Mouse (Mus musculus) heart, postnatal 0 days (tissue): Measurements from ENCODE around the gene Dlk1. TPM values are rescaled to one million over a fixed set of nuclear protein-coding genes. Genes with fewer than 3 reads are reported as not detected.

Source experiments
- ATAC-seq: fragments of 200-750 bp; cut with Nextera tagmentation; 2 replicates; pipeline ENCODE4 v1.8.0; 2017; ENCODE audit warnings: low read depth, moderate number of reproducible peaks, moderate library complexity; ENCODE audit not compliant: insufficient read depth
- DNase-seq: peaks from one replicate; pipeline ENCODE4 v3.0.0-alpha.2; 2016; ENCODE audit warnings: low spot score
- H3K27ac ChIP-seq: fragments of 300-500 bp; sonication (generic); 2 replicates; pipeline ENCODE4 v1.5.1; 2014; ENCODE audit warnings: low read depth, mild to moderate bottlenecking
- H3K27me3 ChIP-seq: fragments of 300-500 bp; sonication (generic); 2 replicates; pipeline ENCODE4 v1.6.1; 2014; ENCODE audit warnings: low read length, mixed read lengths; ENCODE audit not compliant: control insufficient read depth, insufficient read depth
- H3K36me3 ChIP-seq: fragments of 300-500 bp; sonication (generic); replicated peaks from 2 replicates; pipeline ENCODE4 v1.6.1; 2014; ENCODE audit warnings: low read length, mixed read lengths; ENCODE audit not compliant: control insufficient read depth, insufficient read depth
- H3K4me1 ChIP-seq: fragments of 300-500 bp; sonication (generic); 2 replicates; pipeline ENCODE4 v1.6.1; 2014; ENCODE audit warnings: antibody characterized with exemption; ENCODE audit not compliant: control insufficient read depth, insufficient read depth
- H3K4me2 ChIP-seq: fragments of 300-500 bp; sonication (generic); 2 replicates; pipeline ENCODE4 v1.6.1; 2014; ENCODE audit warnings: low read depth, mild to moderate bottlenecking, low read length, moderate library complexity
- H3K4me3 ChIP-seq: fragments of 300-500 bp; sonication (generic); 2 replicates; pipeline ENCODE4 v1.5.1; 2014; ENCODE audit warnings: low read depth, low read length
- H3K9ac ChIP-seq: fragments of 300-500 bp; sonication (generic); replicated peaks from 2 replicates; pipeline ENCODE4 v1.6.1; 2014; ENCODE audit warnings: low read depth, low read length, mixed read lengths
- H3K9me3 ChIP-seq: fragments of 300-500 bp; sonication (generic); replicated peaks from 2 replicates; pipeline ENCODE4 v1.6.1; 2016; ENCODE audit warnings: low read length; ENCODE audit not compliant: control insufficient read depth
- CTCF ChIP-seq: IDR thresholded peaks from 2 replicates; pipeline ENCODE4 v1.5.1; 2016; ENCODE audit warnings: antibody characterized with exemption, control low read depth, low read depth
- EP300 ChIP-seq: IDR thresholded peaks from 2 replicates; pipeline ENCODE4 v1.6.1; 2016; ENCODE audit warnings: antibody characterized with exemption, low read depth
- WGBS: fragments of 180-500 bp; shearing (Covaris S2); extraction: QIAGEN DNeasy Blood & Tissue Kit; methylation state at CpG from one replicate; pipeline ENCODE4 v1.1.7; 2014; 5-methylcytosine and 5-hydroxymethylcytosine counted together
- polyA plus RNA-seq: library from polyadenylated mRNA; unstranded; fragments of >200 nt; fragmentation: Nextera tagmentation; extraction: Ambion mirVana; gene quantifications from 2 replicates; pipeline ENCODE4 v1.2.1, GENCODE M21; 2015
- total RNA-seq: library from RNA; depleted of rRNA; stranded (reverse); fragments of >200 nt; gene quantifications from 2 replicates; pipeline ENCODE4 v1.2.3, GENCODE M21; 2014; ENCODE audit warnings: low replicate concordance

The Dlk1 gene
- total and polyA plus RNA-seq, 2 experiments from 2014 or later, result 45.0 to 55.1 TPM

GRCm38 (mm10) chr12:109438383-109438782 is 14.2 kb upstream of the Dlk1 start:
- 87% methylated on average over 6 of the region's 6 CpGs for WGBS
- TF ChIP-seq CTCF, result no peak
- TF ChIP-seq EP300, result no peak
- no peaks in the 10 kb centered on the region for H3K36me3 ChIP-seq
- no peak overlapping the region; the same call in 1 of the 2 replicates for H3K4me2 ChIP-seq
- ATAC-seq (no peak), DNase-seq (no peak)
- H3K4me3 ChIP-seq, result no peak overlapping the region
- no peaks in the 10 kb centered on the region for H3K27me3 ChIP-seq
- H3K9me3 ChIP-seq, result no peaks in the 10 kb centered on the region
- H3K9ac ChIP-seq, result no peak overlapping the region
- H3K4me1 ChIP-seq, result 0 out of 2 replicates have a peak, but pooled peaks cover 13% of the 10 kb centered on the region
- H3K27ac ChIP-seq, result no peak overlapping the region

DNA sequence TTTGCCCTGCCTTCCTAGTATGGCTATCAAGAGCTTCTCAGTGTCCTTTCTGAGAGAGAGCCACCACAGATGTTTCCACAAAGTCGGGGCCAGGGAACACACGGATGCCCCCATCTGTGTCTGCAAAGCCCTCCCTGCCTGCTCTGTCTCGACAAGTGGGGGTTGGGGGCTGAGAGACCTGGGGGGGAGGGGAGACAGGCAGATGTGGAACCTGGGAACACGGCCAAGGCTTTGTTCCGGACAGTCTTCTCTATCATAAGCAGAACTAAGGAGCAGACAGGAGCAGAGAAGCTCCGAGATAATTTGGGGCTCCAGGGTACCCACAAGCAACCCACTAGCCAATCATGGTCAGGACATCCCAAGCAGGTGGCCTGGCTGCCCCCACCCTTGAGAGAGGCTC is 12.6 kb upstream of the Dlk1 start:
- no peak overlapping the region for H3K27ac ChIP-seq
- H3K9ac ChIP-seq, result no peak overlapping the region
- no peaks in the 10 kb centered on the region for H3K36me3 ChIP-seq
- no peak overlapping the region for H3K4me2 ChIP-seq
- no peak overlapping the region for H3K4me3 ChIP-seq
- H3K4me1 ChIP-seq, result 0 out of 2 replicates have a peak, but pooled peaks cover 13% of the 10 kb centered on the region
- ATAC-seq (no peak), DNase-seq (no peak)
- WGBS, result 18% methylated on average over 6 of the region's 6 CpGs
- H3K9me3 ChIP-seq, result no peaks in the 10 kb centered on the region
- H3K27me3 ChIP-seq, result no peaks in the 10 kb centered on the region
- TF ChIP-seq EP300 (no peak), CTCF (no peak)

DNA sequence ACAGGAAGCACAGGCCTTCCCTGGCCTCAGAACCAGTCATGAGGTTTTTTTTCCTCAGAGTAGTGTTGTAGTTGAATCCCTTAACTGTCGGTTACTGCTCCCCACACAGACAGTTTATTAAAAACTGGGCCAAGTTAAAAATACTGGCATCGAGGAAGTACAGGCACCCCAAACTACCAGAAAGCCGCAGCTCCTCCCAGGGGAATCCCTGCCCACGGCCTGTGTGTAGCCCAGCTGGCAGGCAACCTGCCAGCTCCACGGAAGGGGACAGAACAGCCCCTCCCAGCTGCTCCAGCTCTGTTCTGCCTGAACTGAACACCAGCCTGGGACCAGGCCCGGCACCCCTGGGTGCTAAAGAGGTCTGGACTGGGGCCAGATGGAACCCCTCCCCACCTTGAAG is 11.3 kb upstream of the Dlk1 start:
- TF ChIP-seq CTCF, result no peak
- no peak for DNase-seq
- Histone ChIP-seq H3K4me2 (no peak overlapping the region), H3K4me3 (no peak overlapping the region), H3K9ac (no peak overlapping the region), H3K27ac (no peak overlapping the region), H3K9me3 (no peaks in the 10 kb centered on the region), H3K4me1 (0 out of 2 replicates have a peak, but pooled peaks cover 10% of the 10 kb centered on the region), H3K27me3 (peaks cover 12% of the 10 kb centered on the region), H3K36me3 (no peaks in the 10 kb centered on the region)
- WGBS, result 22% methylated on average over 6 of the region's 6 CpGs
- no peak for ATAC-seq

DNA sequence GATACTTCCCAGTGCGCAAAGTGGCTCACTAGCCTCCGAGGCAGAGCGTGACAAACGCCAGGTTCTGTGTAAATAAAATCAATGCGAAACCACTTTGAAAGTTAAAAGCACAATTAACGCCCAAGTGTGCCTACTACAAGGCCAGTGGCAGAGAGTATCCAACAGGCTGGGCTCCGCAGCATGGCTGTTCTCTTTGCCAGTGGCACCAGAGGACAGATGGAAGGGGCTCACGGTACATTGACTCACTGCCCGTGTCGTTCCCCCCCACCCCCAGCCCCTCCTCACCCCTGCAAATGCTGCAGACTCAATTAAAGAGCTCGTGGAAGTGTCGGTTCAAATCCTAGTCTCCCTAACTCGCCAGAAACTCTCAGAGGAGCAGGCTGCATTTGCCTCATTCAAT is 10.5 kb upstream of the Dlk1 start:
- Histone ChIP-seq H3K9ac (no peak overlapping the region), H3K4me3 (no peak overlapping the region), H3K27ac (no peak overlapping the region), H3K4me2 (no peak overlapping the region), H3K36me3 (no peaks in the 10 kb centered on the region), H3K9me3 (no peaks in the 10 kb centered on the region), H3K27me3 (peaks cover 19% of the 10 kb centered on the region), H3K4me1 (0 out of 2 replicates have a peak, but pooled peaks cover 10% of the 10 kb centered on the region)
- TF ChIP-seq EP300 (no peak), CTCF (no peak)
- WGBS, result 74% methylated on average over 13 of the region's 13 CpGs
- DNase-seq (no peak), ATAC-seq (no peak)

- Histone ChIP-seq H3K4me1 (0 out of 2 replicates have a peak, but pooled peaks cover 10% of the 10 kb centered on the region), H3K9me3 (no peaks in the 10 kb centered on the region), H3K36me3 (no peaks in the 10 kb centered on the region), H3K9ac (no peak overlapping the region), H3K27ac (no peak overlapping the region), H3K4me2 (no peak overlapping the region), H3K27me3 (peaks cover 24% of the 10 kb centered on the region), H3K4me3 (no peak overlapping the region)
- no peak for TF ChIP-seq CTCF
- no peak for TF ChIP-seq EP300
- 43% methylated on average over 3 of the region's 3 CpGs for WGBS
- DNase-seq, result no peak
- no peak for ATAC-seq
These were observed 9.3 kb upstream of the Dlk1 start for GRCm38 (mm10) chr12:109443276-109443675.

DNA sequence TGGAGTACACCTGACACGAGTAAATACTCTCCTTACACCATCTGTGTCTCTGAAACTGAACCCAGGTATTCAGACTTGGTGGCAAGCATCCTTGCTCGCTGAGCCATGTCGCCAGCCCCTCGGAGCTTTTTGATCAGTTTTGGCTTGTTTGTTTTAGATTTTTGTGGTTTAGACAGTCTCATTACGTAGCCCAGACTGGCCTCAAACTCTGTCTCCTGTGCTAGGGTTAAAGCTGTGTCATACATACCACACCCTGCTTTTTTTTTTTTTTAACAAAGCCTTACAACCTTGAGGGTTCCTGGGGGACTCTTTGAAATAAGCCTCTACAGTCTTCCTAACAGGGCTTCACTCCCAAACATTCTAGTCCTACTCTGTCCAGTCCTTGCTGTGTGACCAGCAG is 7.6 kb upstream of the Dlk1 start:
- peaks cover 38% of the 10 kb centered on the region for H3K27me3 ChIP-seq
- H3K9ac ChIP-seq, result no peak overlapping the region
- ATAC-seq, result no peak
- no peak overlapping the region for H3K27ac ChIP-seq
- 84% methylated on average over 5 of the region's 5 CpGs for WGBS
- no peaks in the 10 kb centered on the region for H3K9me3 ChIP-seq
- TF ChIP-seq EP300, result no peak
- no peak for TF ChIP-seq CTCF
- DNase-seq, result no peak
- no peaks in the 10 kb centered on the region for H3K36me3 ChIP-seq
- no peak overlapping the region for H3K4me3 ChIP-seq
- no peak overlapping the region for H3K4me2 ChIP-seq
- H3K4me1 ChIP-seq, result 0 out of 2 replicates have a peak, but pooled peaks cover 3% of the 10 kb centered on the region
